In genomic region chr6:27753290-27753829, GRCm38 (mm10) we compare ENCODE assay signal across 32 mouse cellular contexts.
"Had no signal": no experiment of that assay in that cellular context is flagged by ENCODE, and none has a peak within 500 bp of the region (broad histone marks: within the 10 kb centered on the region; RNA-seq: fewer than 3 reads in every experiment).

No protein-coding gene starts in this region.

- H3K4me3 ChIP-seq: left cerebral cortex, adult 2 months; limb, embryonic 10.5 days; limb, embryonic 12.5 days; limb, embryonic 13.5 days; limb, embryonic 15.5 days; liver, embryonic 13.5 days; liver, embryonic 15.5 days; lung, embryonic 15.5 days; megakaryocyte, embryonic 14.5 days; midbrain, embryonic 10.5 days; midbrain, embryonic 12.5 days; midbrain, embryonic 13.5 days; midbrain, embryonic 15.5 days; myocyte; neural tube, embryonic 12.5 days had no signal

- ATAC-seq: liver, postnatal 0 days; lung, postnatal 0 days; midbrain, embryonic 13.5 days; midbrain, embryonic 15.5 days; midbrain, embryonic 16.5 days had no signal

- H3K9me3 ChIP-seq: limb, embryonic 10.5 days; limb, embryonic 12.5 days; limb, embryonic 13.5 days; limb, embryonic 15.5 days; liver, embryonic 13.5 days; liver, embryonic 15.5 days; lung, embryonic 15.5 days; midbrain, embryonic 10.5 days; midbrain, embryonic 12.5 days; midbrain, embryonic 13.5 days; midbrain, embryonic 15.5 days; neural tube, embryonic 12.5 days had no signal

- H3K27me3 ChIP-seq: limb, embryonic 12.5 days; limb, embryonic 13.5 days; limb, embryonic 15.5 days; liver, embryonic 13.5 days; liver, embryonic 15.5 days; lung, embryonic 15.5 days; megakaryocyte, embryonic 14.5 days; midbrain, embryonic 12.5 days; midbrain, embryonic 13.5 days; midbrain, embryonic 15.5 days; neural tube, embryonic 12.5 days had no signal

- DNase-seq: left cerebral cortex, postnatal 4 days; liver; liver, embryonic 13.5 days; liver, postnatal 0 days; lung, adult 18-20 months; lung, adult 2 months; lung, embryonic 14.5 days; lung, postnatal 10 days; lung, postnatal 14 days; lung, postnatal 36 days; lung, postnatal 4 days; midbrain, embryonic 14.5 days had no signal

- H3K9ac ChIP-seq: limb, embryonic 12.5 days; limb, embryonic 13.5 days; limb, embryonic 15.5 days; liver, embryonic 13.5 days; liver, embryonic 14.5 days; liver, embryonic 15.5 days; liver, postnatal 0 days; lung, embryonic 14.5 days; lung, embryonic 15.5 days; midbrain, embryonic 12.5 days; midbrain, embryonic 13.5 days; midbrain, embryonic 15.5 days; neural tube, embryonic 12.5 days had no signal

- H3K27ac ChIP-seq: left cerebral cortex, adult 2 months; limb, embryonic 10.5 days; limb, embryonic 12.5 days; limb, embryonic 13.5 days; limb, embryonic 15.5 days; liver, embryonic 13.5 days; liver, embryonic 14.5 days; liver, embryonic 15.5 days; lung, embryonic 15.5 days; macrophage; midbrain, embryonic 10.5 days; midbrain, embryonic 12.5 days; midbrain, embryonic 13.5 days; midbrain, embryonic 15.5 days; neural tube, embryonic 12.5 days had no signal

- H3K4me1 ChIP-seq: limb, embryonic 10.5 days; limb, embryonic 12.5 days; limb, embryonic 13.5 days; limb, embryonic 15.5 days; liver, embryonic 13.5 days; liver, embryonic 15.5 days; lung, embryonic 15.5 days; megakaryocyte, embryonic 14.5 days; midbrain, embryonic 12.5 days; midbrain, embryonic 15.5 days; neural tube, embryonic 12.5 days had no signal

- H3K4me2 ChIP-seq: limb, embryonic 12.5 days; limb, embryonic 13.5 days; limb, embryonic 15.5 days; liver, embryonic 11.5 days; liver, embryonic 13.5 days; liver, embryonic 15.5 days; lung, embryonic 14.5 days; lung, embryonic 15.5 days; midbrain, embryonic 11.5 days; midbrain, embryonic 12.5 days; midbrain, embryonic 13.5 days; midbrain, embryonic 15.5 days; neural tube, embryonic 12.5 days had no signal

- H3K36me3 ChIP-seq: limb, embryonic 10.5 days; limb, embryonic 12.5 days; limb, embryonic 13.5 days; limb, embryonic 15.5 days; liver, embryonic 13.5 days; liver, embryonic 15.5 days; lung, embryonic 15.5 days; midbrain, embryonic 10.5 days; midbrain, embryonic 12.5 days; midbrain, embryonic 13.5 days; midbrain, embryonic 15.5 days; neural tube, embryonic 12.5 days had no signal
